Mouse (Mus musculus) cerebellum, adult (tissue): Measurements from ENCODE around the gene Lrrc4c.

ENCODE experiments used
- ATAC-seq: cut with Nextera tagmentation; 2 replicates; pipeline ENCODE4 v1.9.2; 2017; ENCODE audit warnings: mild to moderate bottlenecking, moderate library complexity, mixed read lengths; ENCODE audit not compliant: insufficient number of reproducible peaks, low FRiP score, low TSS enrichment

The Lrrc4c gene

GRCm38 (mm10) chr2:96508991-96509390, 191.0 kb downstream of the Lrrc4c start:
- no peak for ATAC-seq

GRCm38 (mm10) chr2:96537469-96537868, 219.5 kb downstream of the Lrrc4c start:
- no peak for ATAC-seq

- no peak for ATAC-seq
Observed at GRCm38 (mm10) chr2:96547171-96547570, 229.2 kb downstream of the Lrrc4c start.

- no peak for ATAC-seq
Observed at GRCm38 (mm10) chr2:96573755-96574154, 255.8 kb downstream of the Lrrc4c start.

GRCm38 (mm10) chr2:96577701-96578100, 259.7 kb downstream of the Lrrc4c start:
- ATAC-seq: no peak

GRCm38 (mm10) chr2:96580136-96580733, 262.3 kb downstream of the Lrrc4c start:
- peak; percentile 82 for ATAC-seq

GRCm38 (mm10) chr2:96585665-96586064, 267.7 kb downstream of the Lrrc4c start:
- ATAC-seq: peak; percentile 90

GRCm38 (mm10) chr2:96604801-96605200, 286.8 kb downstream of the Lrrc4c start:
- ATAC-seq: no peak

GRCm38 (mm10) chr2:96614121-96614520, 296.2 kb downstream of the Lrrc4c start:
- ATAC-seq: no peak

GRCm38 (mm10) chr2:96618691-96619205, 300.8 kb downstream of the Lrrc4c start:
- no peak for ATAC-seq

GRCm38 (mm10) chr2:96667113-96667512, 349.1 kb downstream of the Lrrc4c start:
- ATAC-seq: no peak

GRCm38 (mm10) chr2:96681806-96682205, 363.8 kb downstream of the Lrrc4c start:
- ATAC-seq: no peak

GRCm38 (mm10) chr2:96685328-96685727, 367.4 kb downstream of the Lrrc4c start:
- no peak for ATAC-seq

GRCm38 (mm10) chr2:96705004-96705403, 387.0 kb downstream of the Lrrc4c start:
- ATAC-seq: no peak

GRCm38 (mm10) chr2:96707772-96708350, 389.9 kb downstream of the Lrrc4c start:
- ATAC-seq: peak; percentile 61; the same call in 1 of the 2 replicates

GRCm38 (mm10) chr2:96714561-96714960, 396.6 kb downstream of the Lrrc4c start:
- ATAC-seq: 0 out of 2 replicates have a peak, but pooled peaks have one; percentile 26

- ATAC-seq: no peak
Observed at GRCm38 (mm10) chr2:96717353-96717752, 399.4 kb downstream of the Lrrc4c start.

GRCm38 (mm10) chr2:96723395-96723794, 405.4 kb downstream of the Lrrc4c start:
- ATAC-seq: peak; percentile 72

- no peak for ATAC-seq
Observed at GRCm38 (mm10) chr2:96736081-96736480, 418.1 kb downstream of the Lrrc4c start.

- ATAC-seq: no peak
Observed at GRCm38 (mm10) chr2:96755066-96755465, 437.1 kb downstream of the Lrrc4c start.

- no peak for ATAC-seq
Observed at GRCm38 (mm10) chr2:96757701-96758100, 439.7 kb downstream of the Lrrc4c start.

- ATAC-seq: peak; percentile 89
Observed at GRCm38 (mm10) chr2:96763538-96763937, 445.6 kb downstream of the Lrrc4c start.
